Mouse (Mus musculus) liver, embryonic 15.5 days (tissue): ENCODE data around the gene Taf15. TPM values are rescaled to one million over a fixed set of nuclear protein-coding genes. Genes with fewer than 3 reads are reported as not detected.

Experiments used
- ATAC-seq: fragments of 200-750 bp; cut with Nextera tagmentation; 2 replicates; pipeline ENCODE4 v1.8.0; 2017; ENCODE audit warnings: moderate number of reproducible peaks, mild to moderate bottlenecking, moderate library complexity; ENCODE audit not compliant: insufficient read depth
- H3K27ac ChIP-seq: fragments of 300-500 bp; sonication (generic); replicated peaks from 2 replicates; pipeline ENCODE4 v1.5.1; 2015; ENCODE audit warnings: mild to moderate bottlenecking, inconsistent platforms
- H3K27me3 ChIP-seq: fragments of 300-500 bp; sonication (generic); 2 replicates; pipeline ENCODE4 v1.6.1; 2015; ENCODE audit warnings: mild to moderate bottlenecking, inconsistent platforms
- H3K36me3 ChIP-seq: fragments of 300-500 bp; sonication (generic); replicated peaks from 2 replicates; pipeline ENCODE4 v1.6.1; 2015; ENCODE audit warnings: moderate library complexity, mild to moderate bottlenecking, inconsistent platforms
- H3K4me1 ChIP-seq: fragments of 300-500 bp; sonication (generic); replicated peaks from 2 replicates; pipeline ENCODE4 v1.6.1; 2015; ENCODE audit warnings: inconsistent platforms
- H3K4me2 ChIP-seq: fragments of 300-500 bp; sonication (generic); 2 replicates; pipeline ENCODE4 v1.6.1; 2015; ENCODE audit warnings: moderate library complexity, mild to moderate bottlenecking, inconsistent platforms
- H3K4me3 ChIP-seq: fragments of 300-500 bp; sonication (generic); replicated peaks from 2 replicates; pipeline ENCODE4 v1.5.1; 2015; ENCODE audit warnings: mild to moderate bottlenecking, inconsistent platforms
- H3K9ac ChIP-seq: fragments of 300-500 bp; sonication (generic); 2 replicates; pipeline ENCODE4 v1.6.1; 2015; ENCODE audit warnings: moderate library complexity, mild to moderate bottlenecking, inconsistent platforms
- H3K9me3 ChIP-seq: fragments of 300-500 bp; sonication (generic); replicated peaks from 2 replicates; pipeline ENCODE4 v1.6.1; 2016; ENCODE audit warnings: inconsistent platforms
- WGBS: fragments of 180-500 bp; shearing (Covaris S2); methylation state at CpG from one replicate; pipeline ENCODE4 v1.1.7; 2015; ENCODE audit warnings: mixed read lengths; ENCODE audit not compliant: insufficient replicate concordance; 5-methylcytosine and 5-hydroxymethylcytosine counted together
- polyA plus RNA-seq: library from polyadenylated mRNA; unstranded; fragments of >200 nt; fragmentation: Nextera tagmentation; extraction: Ambion mirVana; gene quantifications from 2 replicates; pipeline ENCODE4 v1.2.1, GENCODE M21; 2015

The Taf15 gene
- polyA plus RNA-seq, 1 experiment from 2014 or later = 3.9 TPM

DNA sequence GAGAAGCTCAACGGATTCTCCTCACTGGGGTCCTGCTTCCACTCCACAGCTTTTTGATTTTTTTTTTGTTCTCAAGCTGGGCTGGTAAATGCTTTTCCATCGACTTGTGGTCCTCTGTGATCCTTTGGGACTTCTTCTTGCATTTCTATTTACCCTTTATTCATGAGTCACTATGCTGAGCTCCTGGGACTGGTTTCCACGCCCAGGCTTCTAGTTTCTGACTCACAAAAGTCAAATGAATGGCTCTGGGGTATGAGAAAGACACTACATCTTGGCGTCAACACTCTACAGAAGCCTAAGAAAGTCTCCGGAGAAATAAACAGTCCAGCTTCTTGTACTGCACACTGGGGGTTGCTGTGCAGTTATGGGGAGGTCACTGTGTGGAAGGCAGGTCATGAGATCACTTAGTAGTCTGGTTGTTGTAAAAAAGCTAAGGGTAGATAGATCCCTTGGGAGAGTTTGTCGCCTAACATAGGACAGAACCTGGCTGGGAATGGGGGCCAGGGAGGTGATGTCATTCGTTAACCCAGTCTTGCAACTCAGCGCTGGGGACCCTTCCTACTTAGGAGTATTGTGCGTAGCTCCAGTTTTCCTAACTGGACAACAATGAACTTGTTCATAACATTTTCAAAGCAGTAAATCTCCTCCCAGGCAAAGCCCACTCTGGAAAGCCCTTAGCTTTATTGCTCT, 14.8 kb upstream of the Taf15 start:
- Histone ChIP-seq H3K4me1 (peaks cover 27% of the 10 kb centered on the region), H3K36me3 (no peaks in the 10 kb centered on the region), H3K27ac (no peak overlapping the region), H3K4me2 (no peak overlapping the region), H3K4me3 (no peak overlapping the region), H3K27me3 (peaks cover 33% of the 10 kb centered on the region), H3K9me3 (no peaks in the 10 kb centered on the region), H3K9ac (no peak overlapping the region)
- 60% methylated on average over 9 of the region's 9 CpGs for WGBS
- no peak for ATAC-seq

DNA sequence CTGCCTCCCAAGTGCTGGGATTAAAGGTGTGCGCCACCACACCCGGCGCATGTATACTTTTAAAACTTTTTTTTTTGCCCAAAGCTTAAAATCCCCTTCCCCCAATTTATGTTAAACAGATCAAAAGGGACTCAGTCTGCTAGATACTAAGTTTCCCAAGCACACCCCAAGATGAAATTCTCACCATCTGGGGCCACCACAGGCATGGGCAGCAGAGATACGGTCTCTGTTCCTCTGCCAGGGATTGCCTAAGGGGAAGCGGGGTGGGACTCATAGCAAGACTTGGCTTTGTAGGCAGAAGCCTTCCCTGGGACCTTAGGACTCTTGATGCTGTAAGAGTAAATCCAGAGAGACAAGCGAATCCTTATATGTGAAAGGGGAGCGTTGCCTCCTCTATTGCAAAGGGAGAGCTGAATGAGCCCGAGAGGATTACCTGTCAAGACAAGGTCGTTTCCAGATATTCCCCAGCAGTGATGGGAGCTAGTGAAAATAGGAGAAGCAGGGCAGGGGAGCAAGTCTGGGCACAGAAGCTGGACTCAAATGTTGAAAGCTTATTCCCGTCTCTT, 11.3 kb upstream of the Taf15 start:
- Histone ChIP-seq H3K27me3 (peaks cover 66% of the 10 kb centered on the region), H3K27ac (no peak overlapping the region), H3K9me3 (no peaks in the 10 kb centered on the region), H3K4me2 (no peak overlapping the region), H3K36me3 (no peaks in the 10 kb centered on the region), H3K9ac (no peak overlapping the region), H3K4me1 (peaks cover 9% of the 10 kb centered on the region; the same call in 1 of the 2 replicates), H3K4me3 (no peak overlapping the region)
- no peak for ATAC-seq
- WGBS = 62% methylated on average over 10 of the region's 10 CpGs

DNA sequence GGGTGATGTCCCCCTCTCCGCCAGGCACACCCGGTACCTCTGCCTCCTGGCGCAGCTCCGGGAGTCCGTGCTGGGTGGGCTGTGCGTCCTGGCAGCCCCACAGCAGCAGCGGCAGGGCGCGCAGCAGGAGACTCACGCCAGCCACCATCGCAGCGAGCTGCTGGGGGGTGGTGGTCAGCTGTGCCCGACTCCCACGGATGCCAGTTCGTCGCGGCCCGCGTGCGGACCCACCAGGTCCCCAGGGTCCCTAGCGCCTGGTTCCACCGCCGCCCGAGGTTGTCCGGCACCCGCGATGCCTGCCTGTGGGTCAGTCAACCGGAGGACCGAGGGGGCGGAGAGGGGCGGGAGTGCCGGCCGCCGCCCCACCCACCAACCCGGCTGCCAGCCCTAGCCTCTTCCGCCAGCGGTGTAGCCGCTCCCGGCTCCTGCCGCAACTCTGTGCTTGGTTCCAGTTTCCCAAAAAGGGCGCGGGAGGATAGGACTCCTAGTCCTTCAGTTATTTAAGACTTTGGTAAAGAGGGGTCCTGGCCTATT, 10.1 kb upstream of the Taf15 start, which contains the start of gene Mmp28:
Gene Mmp28, minus strand, starts transcription at position 361 of the 534 bp plus-strand sequence.
- no peak; the same call in 1 of the 2 replicates for ATAC-seq
- H3K9me3 ChIP-seq = no peaks in the 10 kb centered on the region
- peak within 1 kb of the TSS; percentile 75 for H3K4me2 ChIP-seq
- under 1% methylated on average over 42 of the region's 42 CpGs for WGBS
- 0 out of 2 replicates have a peak within 1 kb of the TSS, but pooled peaks have one; percentile 25 for H3K9ac ChIP-seq
- H3K36me3 ChIP-seq = no peaks in the 10 kb centered on the region
- peaks cover 70% of the 10 kb centered on the region for H3K27me3 ChIP-seq
- peak within 1 kb of the TSS; percentile 58 for H3K4me3 ChIP-seq
- peaks cover 9% of the 10 kb centered on the region; the same call in 1 of the 2 replicates for H3K4me1 ChIP-seq
- H3K27ac ChIP-seq = no peak within 1 kb of the TSS

DNA sequence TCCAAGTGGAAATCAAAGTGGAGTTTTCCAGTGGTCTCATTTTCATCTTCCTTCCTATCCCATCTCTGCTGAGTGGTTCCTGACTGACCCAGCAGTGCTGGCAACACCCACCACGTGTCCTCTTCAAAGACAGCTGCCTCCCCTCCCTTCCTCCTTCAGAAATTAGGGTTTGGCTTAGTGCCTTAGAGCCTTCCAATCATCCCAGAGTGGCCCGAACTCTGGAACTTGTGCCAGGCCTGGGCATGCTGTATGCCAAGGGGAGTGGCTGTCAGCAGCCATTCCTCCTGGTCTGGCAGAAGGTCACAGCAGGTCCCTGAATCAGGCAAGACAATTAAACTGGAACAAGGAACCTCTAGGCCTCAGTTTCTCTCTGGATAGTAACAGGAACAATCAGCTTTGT, 6.9 kb upstream of the Taf15 start:
- Histone ChIP-seq H3K4me2 (no peak overlapping the region), H3K9me3 (no peaks in the 10 kb centered on the region), H3K36me3 (no peaks in the 10 kb centered on the region), H3K4me3 (no peak overlapping the region), H3K27me3 (peaks cover 62% of the 10 kb centered on the region), H3K27ac (no peak overlapping the region), H3K9ac (no peak overlapping the region), H3K4me1 (peaks cover 9% of the 10 kb centered on the region; the same call in 1 of the 2 replicates)
- no peak for ATAC-seq
- 20% methylated on average over 2 of the region's 2 CpGs for WGBS

GRCm38 (mm10) chr11:83467120-83467652, 5.7 kb upstream of the Taf15 start:
- Histone ChIP-seq H3K27me3 (peaks cover 50% of the 10 kb centered on the region), H3K9me3 (no peaks in the 10 kb centered on the region), H3K4me2 (no peak overlapping the region), H3K4me1 (peaks cover 14% of the 10 kb centered on the region), H3K9ac (no peak overlapping the region), H3K27ac (no peak overlapping the region), H3K36me3 (no peaks in the 10 kb centered on the region), H3K4me3 (no peak overlapping the region)
- WGBS = 36% methylated on average over 11 of the region's 11 CpGs
- ATAC-seq = no peak

DNA sequence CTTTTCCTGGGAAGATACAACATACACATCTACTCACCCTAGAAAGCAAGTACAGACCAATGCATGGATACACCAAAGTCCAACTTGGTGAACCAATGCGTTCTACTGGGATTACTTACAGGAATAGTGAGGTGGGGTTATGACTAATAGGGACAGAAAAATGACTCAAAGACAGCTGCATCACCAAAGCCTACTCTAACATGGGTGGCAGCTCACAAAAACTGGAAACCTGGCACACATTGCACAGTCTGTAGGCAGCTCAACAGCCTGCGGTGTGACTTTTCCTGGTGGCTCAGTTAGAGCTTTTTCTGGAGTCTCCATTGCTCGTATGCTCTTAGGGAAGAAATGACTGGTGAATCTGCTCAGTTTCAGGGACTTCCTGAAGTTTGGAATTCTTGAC, 4.1 kb upstream of the Taf15 start:
- Histone ChIP-seq H3K36me3 (no peaks in the 10 kb centered on the region), H3K9me3 (no peaks in the 10 kb centered on the region), H3K27ac (no peak overlapping the region), H3K4me1 (peaks cover 11% of the 10 kb centered on the region), H3K4me2 (no peak overlapping the region), H3K9ac (no peak overlapping the region), H3K27me3 (peaks cover 35% of the 10 kb centered on the region), H3K4me3 (no peak overlapping the region)
- 76% methylated on average over 3 of the region's 3 CpGs for WGBS
- no peak for ATAC-seq

DNA sequence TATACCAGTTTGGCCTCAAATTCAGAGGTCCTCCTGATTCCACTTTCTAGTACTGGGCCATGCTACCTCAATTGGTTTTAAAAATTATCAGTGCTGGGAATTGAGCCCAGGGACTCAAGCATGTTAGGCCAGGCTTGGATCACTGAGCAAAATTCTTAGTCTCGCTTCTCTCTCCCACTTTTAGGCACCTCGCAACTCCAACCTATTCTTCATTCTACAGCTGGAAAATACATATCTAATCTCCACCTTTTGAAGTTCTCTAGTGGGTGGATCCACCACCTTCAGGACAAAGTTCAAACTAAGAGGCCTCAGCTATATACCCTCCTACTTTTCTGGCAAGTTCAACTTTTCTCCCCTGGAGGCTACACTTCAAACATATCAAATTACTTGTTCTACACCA, 1.1 kb upstream of the Taf15 start:
- H3K4me2 ChIP-seq = peak overlapping the region; percentile 77
- no peak for ATAC-seq
- no peaks in the 10 kb centered on the region for H3K9me3 ChIP-seq
- peak overlapping the region; percentile 63; the same call in 1 of the 2 replicates for H3K9ac ChIP-seq
- peaks cover 29% of the 10 kb centered on the region for H3K4me1 ChIP-seq
- H3K27me3 ChIP-seq = peaks cover 7% of the 10 kb centered on the region; the same call in 1 of the 2 replicates
- H3K4me3 ChIP-seq = peak overlapping the region; percentile 97
- peaks cover 11% of the 10 kb centered on the region for H3K36me3 ChIP-seq
- WGBS = 73% methylated on average over 2 of the region's 2 CpGs
- peak overlapping the region; percentile 83 for H3K27ac ChIP-seq

DNA sequence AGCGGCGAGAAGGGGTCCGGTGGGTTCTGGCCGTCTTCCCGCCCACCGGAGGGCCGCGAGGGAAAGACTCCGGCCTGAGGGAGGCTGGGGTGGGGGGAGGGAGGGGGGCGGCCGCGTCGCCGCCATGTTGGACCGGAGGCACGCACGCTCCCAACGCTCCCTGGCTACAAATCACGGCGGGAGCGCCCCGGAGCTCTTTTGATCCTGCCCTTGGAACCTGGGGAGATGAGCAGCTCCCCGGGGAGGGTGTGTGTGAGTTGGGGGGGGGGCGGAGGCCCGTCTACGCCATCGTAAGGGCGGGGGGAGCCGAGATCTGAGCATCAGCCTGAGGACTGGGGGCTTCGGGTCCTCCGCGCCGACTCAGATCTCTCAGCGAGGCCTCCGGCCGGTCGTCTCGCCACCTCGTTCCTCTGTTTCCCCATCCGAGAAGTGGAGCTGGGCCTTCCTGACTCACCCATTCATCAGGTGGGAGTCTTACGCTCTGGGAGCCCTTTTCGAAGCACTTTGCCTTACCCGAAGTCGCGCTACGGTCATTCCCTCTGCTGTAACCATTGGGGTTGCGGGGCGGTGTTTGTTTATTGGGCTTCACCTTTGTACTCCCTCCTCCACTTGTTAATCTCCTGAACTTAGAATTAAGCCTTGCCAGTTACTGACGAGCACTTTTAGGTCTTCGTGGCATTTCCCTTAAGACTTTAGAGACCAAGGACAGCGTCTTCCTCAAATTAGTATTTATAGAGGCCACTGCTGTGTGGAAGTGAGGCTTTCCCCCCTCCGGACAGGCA, 540 bp downstream of the Taf15 start:
- H3K4me2 ChIP-seq = peak overlapping the region; percentile 74
- H3K4me3 ChIP-seq = peak overlapping the region; percentile 97
- peak overlapping the region; percentile 95 for H3K9ac ChIP-seq
- H3K36me3 ChIP-seq = peaks cover 20% of the 10 kb centered on the region
- peaks cover 4% of the 10 kb centered on the region; the same call in 1 of the 2 replicates for H3K27me3 ChIP-seq
- H3K9me3 ChIP-seq = no peaks in the 10 kb centered on the region
- peak; percentile 60 for ATAC-seq
- peak overlapping the region; percentile 89 for H3K27ac ChIP-seq
- under 1% methylated on average over 51 of the region's 52 CpGs for WGBS
- peaks cover 32% of the 10 kb centered on the region for H3K4me1 ChIP-seq

DNA sequence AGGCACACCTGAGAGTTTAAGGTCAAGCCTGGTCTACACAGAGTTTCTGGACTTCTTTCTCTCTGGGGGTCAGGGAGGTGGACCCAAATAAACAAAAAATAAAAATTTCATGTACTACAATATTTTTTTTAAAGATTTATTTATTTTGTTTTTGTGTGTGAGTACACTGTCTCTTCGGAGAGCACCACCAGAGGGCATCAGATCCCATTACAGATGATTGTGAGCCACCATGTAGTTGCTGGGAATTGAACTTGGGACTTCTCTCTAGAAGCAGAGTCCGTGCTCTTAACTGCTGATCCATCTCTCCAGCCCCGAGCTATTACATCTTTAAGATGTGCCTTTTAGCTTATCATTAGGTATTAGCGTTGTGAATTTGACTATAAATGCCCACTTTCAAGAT, 18.6 kb downstream of the Taf15 start:
- H3K4me3 ChIP-seq = no peak overlapping the region
- no peak for ATAC-seq
- H3K4me2 ChIP-seq = no peak overlapping the region
- H3K9ac ChIP-seq = no peak overlapping the region
- no peaks in the 10 kb centered on the region for H3K4me1 ChIP-seq
- H3K27me3 ChIP-seq = no peaks in the 10 kb centered on the region
- H3K36me3 ChIP-seq = peaks cover 51% of the 10 kb centered on the region
- no peaks in the 10 kb centered on the region for H3K9me3 ChIP-seq
- H3K27ac ChIP-seq = no peak overlapping the region
- 61% methylated on average over 4 of the region's 4 CpGs for WGBS

DNA sequence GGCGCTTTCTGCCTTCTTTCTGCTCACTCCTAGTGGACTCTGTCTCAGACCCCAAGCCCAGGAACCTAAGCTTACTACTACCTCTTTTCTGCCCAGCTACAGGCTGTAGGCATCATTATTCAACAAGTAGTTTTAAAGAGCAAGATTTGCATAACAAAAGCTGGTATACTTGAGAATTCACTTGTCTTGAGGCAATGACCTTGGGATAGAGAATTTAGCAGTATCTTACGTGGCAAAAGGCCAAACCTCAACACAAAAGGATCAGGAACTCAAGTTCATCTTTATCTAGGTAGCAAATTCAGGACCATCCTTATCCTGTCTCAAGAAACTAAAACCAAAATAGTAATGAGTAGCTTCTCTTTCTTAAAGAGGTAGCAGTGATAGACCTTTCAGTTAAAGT, 22.7 kb downstream of the Taf15 start:
- Histone ChIP-seq H3K36me3 (peaks cover 43% of the 10 kb centered on the region), H3K27ac (no peak overlapping the region), H3K4me2 (no peak overlapping the region), H3K27me3 (no peaks in the 10 kb centered on the region), H3K4me1 (no peaks in the 10 kb centered on the region), H3K9me3 (no peaks in the 10 kb centered on the region), H3K4me3 (no peak overlapping the region), H3K9ac (no peak overlapping the region)
- ATAC-seq = no peak
- WGBS = 81% methylated on average over 2 of the region's 2 CpGs

DNA sequence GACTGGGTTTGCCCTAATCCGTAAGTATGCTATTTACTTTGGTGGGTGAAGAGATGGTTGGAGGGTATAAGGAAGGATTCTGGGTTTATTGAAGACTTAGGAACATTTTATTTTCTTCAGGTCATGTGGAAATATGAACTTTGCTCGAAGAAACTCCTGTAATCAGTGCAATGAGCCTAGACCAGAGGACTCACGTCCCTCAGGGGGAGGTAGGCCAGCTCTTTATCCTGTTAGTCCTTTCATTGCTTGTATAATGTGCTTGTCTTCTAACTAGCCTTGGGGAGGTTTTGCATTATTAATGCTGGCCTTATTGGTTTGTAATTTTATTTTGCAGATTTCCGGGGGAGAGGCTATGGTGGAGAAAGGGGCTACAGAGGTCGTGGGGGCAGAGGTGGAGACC, 31.4 kb downstream of the Taf15 start:
- Histone ChIP-seq H3K27me3 (no peaks in the 10 kb centered on the region), H3K9ac (no peak overlapping the region), H3K27ac (no peak overlapping the region), H3K4me1 (no peaks in the 10 kb centered on the region), H3K4me3 (no peak overlapping the region), H3K36me3 (peaks cover 74% of the 10 kb centered on the region), H3K4me2 (no peak overlapping the region), H3K9me3 (no peaks in the 10 kb centered on the region)
- WGBS = 86% methylated on average over 5 of the region's 5 CpGs
- ATAC-seq = no peak
